Mouse (Mus musculus) myocyte (in vitro differentiated cells): ENCODE measurements at regions not wholly inside any gene's neighbourhood (a gene's known extent, or its start where the extent isn't known, plus 50 kb on each side); places are given as distances from the start of the nearest gene placed in this dataset.

Experiments
- CEBPB ChIP-seq: IDR thresholded peaks from 2 replicates; pipeline ENCODE4 v1.6.1; 2011; ENCODE audit warnings: mild to moderate bottlenecking, moderate library complexity; ENCODE audit not compliant: poor library complexity, insufficient read depth, severe bottlenecking
- POLR2A ChIP-seq: IDR thresholded peaks from one replicate; pipeline ENCODE4 v1.6.1; 2011; ENCODE audit warnings: low read depth, mild to moderate bottlenecking, control low read depth, moderate library complexity; ENCODE audit not compliant: insufficient read length
- POLR2AphosphoS2 ChIP-seq: IDR thresholded peaks from one replicate; pipeline ENCODE4 v1.6.1; 2011; ENCODE audit warnings: low read depth, control low read depth; ENCODE audit not compliant: insufficient read length

DNA sequence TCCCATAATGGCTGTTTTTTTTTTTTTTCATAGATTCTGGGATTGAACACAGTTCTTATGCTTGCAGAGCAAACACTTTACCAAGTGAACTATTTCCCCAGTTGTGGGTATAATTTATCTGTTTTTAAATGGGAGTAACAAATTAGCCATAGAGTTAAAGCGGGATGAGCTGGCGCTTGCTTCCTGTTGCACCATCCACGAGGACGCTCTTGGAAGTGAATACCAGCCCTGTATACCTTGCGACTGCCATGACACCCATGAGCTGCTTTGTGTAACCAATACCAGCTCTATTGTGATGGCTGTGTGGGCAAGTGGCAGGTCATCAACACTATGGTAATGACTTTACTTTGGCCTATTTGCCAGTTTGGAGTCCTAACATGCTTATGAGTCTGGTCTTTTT lies 101.0 kb downstream of the Ppp4r2 start:
- TF ChIP-seq POLR2A: no peak
- no peak for TF ChIP-seq POLR2AphosphoS2
- TF ChIP-seq CEBPB: peak; percentile 69; the same call in 1 of the 2 replicates
